Mouse (Mus musculus) bone marrow, adult 2 months (tissue): ENCODE data around the gene Ckb.

Experiments
- CTCF ChIP-seq: fragments of 200-500 bp; IDR thresholded peaks from 2 replicates; pipeline ENCODE4 v1.5.1; 2011; ENCODE audit warnings: low read length, control low read depth; ENCODE audit not compliant: control insufficient read depth, insufficient read depth
- POLR2A ChIP-seq: fragments of 200-500 bp; IDR thresholded peaks from 2 replicates; pipeline ENCODE4 v1.6.1; 2011; ENCODE audit warnings: low read depth, mild to moderate bottlenecking, control low read depth, low read length, borderline replicate concordance; ENCODE audit not compliant: control insufficient read depth

DNA sequence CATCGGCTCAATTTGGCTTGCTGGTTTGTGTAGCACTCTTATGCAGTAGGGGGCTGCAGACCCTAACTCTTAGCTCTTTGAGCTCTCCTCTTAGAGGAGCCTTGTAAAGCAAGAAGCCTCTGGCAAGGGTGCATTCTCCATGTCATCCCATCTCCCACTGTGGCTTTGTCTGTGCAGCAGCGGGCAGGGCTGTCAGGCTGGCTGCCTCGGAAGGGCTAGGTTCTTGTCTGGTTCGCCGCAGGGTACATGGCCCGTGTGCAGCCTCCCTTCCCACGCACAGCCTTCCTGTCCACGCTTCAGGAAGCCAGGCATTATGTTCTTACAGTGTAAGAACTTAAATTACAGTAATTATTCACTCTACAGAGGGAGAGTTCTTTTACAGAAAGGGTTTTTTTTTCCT lies 46.5 kb upstream of the Ckb start:
- no peak for TF ChIP-seq CTCF
- no peak for TF ChIP-seq POLR2A
